Mouse (Mus musculus) cerebellum, postnatal 14 days (tissue): ENCODE data around the gene Fgr.

Experiments used
- DNase-seq, 2 experiments: peaks; one replicate each; pipeline ENCODE4 v3.0.0; 2021; ENCODE audit warnings: mixed read lengths in 2 of 2

Fgr gene

DNA sequence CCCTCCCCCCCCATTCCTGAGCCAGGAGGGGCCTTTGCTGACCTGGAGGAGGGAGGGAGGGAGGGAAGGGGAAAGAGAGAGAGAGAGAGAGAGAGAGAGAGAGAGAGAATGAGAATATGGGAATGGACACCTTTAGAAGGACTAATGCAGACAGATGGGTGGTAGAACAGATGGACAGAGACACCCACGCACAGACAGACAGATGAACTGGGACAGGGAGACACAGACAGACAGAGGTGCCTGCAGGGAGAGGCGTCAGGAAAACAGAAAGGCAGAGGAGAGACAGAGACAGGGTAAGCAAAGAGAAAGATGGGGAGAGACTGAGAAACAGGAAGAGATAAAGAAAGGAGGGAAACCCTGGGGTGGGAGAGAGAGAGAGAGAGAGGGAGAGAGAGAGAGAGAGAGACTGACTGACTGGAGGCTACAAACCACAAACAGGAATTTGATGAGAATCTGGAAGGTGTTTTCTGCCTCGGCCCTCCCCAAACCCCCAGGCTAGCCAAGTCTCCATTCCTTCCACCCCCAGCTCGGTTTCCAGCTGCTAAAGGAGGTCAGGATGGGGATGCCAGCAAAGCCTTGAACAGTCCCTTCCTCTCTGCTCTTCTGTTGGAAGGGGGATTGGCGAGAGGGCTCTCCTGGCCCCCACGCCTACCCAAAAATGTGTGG is 43.8 kb downstream of the Fgr start:
- DNase-seq = no peak

DNA sequence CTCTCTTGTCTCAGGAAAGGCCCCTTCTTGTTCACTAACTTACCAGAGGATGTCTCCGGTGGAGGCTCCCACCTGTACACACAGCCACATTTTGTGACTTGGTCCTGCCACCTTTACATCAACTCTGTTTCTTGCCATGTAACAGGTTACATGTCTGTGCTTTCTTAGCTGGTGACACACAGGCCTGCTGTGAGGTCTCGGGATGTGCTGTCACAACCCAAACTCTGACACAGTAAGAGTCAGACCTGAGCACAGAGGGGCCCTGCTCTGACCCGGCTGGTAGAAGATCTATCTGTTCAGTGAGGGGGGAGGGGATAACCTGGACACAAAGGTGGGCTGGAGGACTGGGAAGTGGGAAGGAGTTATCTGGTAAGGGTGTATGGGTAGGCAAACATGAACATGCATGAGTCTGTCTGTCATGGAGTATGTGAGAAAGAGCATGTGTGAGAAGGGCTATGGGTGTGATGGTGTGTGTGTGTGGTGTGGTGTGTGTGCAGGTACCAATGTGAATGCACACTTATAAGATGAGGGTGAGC is 44.4 kb downstream of the Fgr start:
- DNase-seq = no peak

DNA sequence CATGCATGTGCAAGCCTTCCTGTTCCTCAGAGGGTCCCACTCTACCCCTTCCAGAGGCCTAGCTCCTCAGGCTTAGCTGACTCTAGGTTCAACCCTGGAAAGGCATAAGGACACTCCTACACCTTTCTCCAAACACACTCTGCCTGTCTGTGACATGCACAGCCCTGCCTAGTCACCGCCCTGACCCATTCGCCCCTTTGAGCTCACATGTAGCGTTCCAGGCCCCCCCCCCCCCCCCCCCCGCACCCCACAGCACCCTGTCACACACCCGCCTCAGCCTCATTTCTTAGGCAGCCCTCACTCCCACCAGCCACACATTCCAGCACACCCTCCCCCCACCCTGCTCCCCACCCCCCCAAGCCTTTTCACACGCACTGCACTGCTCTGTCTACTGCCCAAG is 46.8 kb downstream of the Fgr start:
- no peak for DNase-seq

DNA sequence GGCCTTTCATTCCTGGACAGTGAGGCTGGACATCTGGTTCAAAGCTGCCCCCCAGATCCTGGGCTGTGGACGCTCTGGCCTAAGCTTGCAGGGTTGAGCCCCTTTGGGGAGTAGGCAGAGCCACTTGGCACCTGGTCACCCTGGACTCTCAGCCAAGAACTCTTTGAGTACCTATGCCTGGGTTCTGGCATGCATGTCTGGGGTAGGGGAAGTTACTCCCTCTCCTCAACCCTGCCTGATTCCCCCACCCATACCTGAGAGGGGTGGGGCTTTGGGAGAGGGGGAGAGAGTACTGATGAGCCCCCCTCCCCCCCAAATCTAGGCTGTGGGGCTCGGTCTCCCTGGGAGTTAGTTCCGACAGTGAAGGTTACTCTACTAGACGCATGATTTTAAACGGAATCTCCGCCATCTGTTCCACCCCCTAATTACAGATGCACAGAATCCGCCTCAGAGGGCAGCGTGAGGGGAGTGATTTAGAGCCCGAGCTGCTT is 47.3 kb downstream of the Fgr start:
- peak; percentile 61 to 71 for DNase-seq

DNA sequence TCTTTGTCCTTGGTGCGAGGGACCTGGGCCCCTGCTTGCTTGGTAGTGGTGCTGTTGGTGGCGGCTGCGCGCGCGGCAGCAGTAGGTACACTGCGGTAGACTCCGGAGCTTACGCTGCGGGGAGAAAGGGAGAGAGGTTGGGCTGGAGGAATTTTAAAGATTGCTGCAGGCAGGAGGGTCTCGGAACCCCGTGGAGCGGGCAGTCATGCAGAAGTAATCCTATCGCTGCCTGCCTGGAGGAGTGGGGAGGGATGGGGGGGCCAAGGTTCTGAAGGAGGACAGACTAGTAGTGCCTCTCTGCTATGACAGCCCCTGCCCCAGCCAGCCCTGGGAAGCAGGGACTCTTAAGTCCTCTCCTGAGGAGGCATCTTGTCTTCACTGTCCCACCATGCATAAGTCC is 48.3 kb downstream of the Fgr start:
- DNase-seq = peak; percentile 60 to 61

DNA sequence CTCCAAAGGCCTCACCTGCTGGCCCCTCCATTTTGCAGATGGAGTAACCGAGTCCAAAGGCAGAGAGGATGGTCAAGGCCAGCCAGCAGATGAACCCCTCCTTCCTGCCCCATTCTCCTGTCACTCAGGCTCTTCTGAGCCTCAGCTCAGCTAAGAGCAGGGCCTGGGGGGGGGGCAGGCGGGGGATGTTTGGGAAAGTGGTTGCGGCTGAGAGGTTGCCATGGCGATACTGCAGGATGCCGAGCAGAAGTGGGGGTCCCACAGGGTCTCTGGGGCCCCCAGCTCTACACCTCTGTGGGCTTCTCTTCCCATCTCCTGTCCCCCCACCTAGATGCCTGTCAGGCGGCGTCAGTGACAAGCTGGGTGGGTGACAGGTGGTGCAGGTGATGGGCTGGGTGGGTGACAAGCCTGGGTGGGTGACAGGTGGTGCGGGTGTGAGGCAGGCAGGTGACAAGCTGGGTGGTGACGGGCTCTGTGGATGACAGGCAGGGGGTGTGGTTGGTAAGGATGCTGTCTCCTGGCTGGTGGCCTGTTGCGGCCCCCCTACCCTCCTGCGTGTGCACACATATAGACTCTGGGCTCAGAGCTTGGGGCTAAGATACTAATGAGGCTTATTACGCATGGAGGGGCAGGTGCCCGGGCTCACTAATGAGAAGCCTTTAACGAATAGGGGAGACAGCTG is 49.2 kb downstream of the Fgr start:
- DNase-seq = peak in 1 of 2 experiments; percentile 55

DNA sequence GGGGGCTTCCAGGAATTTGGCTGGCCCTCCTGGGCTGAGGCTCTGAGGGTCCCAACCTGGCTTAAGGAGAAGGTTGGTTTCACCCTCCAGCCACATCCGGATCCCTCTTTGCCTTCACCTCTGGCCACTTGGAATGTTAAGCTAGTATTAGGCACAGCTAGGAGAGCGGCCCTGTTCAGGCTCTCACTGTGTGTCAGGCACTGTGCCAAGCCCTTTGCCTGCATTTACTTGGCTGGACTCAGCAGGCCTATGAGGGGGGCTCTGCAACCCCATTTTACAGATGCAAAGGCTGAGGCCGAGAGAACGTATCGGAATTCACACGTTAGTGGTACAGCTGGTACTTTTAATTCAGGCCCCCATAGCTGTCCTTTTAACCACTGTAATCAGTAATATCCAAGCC is 49.7 kb downstream of the Fgr start:
- peak in 1 of 2 experiments; percentile 63 for DNase-seq

DNA sequence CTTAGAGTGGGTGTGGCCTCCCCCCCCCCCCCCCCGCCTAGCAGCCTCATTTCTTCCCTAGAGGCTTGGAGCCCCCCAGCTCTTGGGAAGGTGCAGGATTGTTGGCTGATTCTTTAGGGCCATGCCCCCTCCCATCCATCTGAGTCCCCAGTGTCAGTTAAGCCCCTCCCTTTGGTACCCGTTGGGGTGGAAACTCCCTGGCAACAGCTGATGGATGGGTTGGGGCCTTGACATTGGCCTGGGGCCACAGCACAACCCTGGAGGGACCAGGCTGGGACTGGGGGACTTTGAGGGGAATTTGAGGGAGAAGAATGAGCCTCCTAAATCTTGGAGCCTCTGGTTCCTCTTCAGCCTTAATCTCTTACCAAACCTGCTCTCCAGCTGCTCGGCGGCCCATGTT is 50.5 kb downstream of the Fgr start:
- DNase-seq = peak in 1 of 2 experiments; percentile 29

DNA sequence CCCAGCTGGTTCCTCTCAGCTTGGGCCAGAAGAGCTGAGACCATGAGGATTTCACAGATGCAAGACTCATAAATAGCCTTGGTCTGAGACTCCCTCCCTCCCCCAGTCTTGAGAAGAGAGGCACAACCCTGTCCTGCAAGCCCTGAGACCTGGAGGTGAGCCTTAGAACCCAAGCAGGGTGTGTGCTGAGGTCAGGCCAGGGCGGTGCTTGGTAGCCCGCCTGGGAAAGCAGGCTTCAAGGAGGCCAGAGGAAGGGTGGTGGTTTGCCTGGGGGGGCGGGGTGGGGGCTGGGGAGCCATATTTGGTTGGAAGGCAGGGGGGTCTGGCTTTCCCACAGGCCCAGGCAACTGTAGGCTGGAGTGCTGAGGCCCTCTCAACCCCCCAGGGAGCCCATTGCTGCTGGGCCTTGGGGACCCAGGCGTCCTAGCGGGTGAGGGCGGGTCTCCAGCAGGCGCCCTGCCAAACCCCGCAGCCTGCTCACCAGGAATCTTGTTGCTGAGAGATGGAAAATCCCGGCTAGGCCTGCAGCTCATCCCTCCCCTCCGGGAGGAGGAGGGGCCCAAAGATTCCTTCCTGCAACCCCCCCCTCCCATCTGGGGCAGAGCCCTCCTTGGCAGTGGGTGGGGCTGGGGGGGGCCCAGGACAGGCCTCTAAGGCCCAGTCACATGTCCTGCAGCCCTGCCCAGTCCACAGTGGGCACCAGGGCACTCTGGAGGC is 51.2 kb downstream of the Fgr start:
- DNase-seq = peak; percentile 36 to 52

DNA sequence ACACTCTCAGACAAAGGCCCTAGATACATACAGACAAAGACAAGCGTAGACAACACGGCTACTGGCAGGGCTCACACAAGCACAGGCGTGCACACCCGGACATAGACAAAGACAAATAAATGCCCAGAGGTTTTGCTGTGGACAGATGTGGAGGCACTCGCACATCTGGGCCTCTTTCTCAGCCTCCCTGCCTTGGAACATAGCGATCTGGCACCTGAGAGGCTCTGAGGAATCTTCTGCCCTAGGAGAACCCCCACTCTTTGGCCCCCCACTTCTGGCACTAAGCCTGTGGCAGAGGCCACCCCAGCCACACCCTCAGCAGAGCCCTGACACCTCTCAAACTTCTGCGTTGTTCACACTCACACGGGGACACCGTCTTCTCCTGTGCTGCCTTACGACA is 52.4 kb downstream of the Fgr start:
- no peak for DNase-seq

DNA sequence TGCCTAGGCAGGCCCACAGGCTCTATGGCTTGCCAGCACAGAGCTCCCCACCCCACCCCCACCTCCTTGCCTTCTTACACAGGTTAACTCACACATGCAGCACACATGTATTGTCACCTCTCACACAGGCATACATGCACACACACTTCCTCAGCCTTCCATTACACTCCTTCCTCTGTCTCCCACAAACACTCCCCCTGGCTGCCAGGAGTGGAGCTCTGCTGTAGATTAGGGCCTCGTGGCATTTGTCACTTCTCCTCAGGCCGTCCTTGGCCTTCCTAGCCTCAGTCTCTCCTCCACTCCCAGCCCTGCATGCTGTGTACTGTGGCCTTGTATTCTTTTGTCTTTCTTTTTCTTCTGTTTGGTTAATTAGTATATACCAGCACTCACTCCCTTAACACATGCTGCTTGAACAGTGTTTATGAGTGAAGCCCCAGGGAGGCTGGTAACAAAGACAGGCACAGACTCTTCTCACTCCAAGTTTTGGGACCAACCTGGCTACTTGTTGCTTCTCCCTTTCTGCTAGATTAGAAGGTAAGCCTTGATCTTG is 53.0 kb downstream of the Fgr start:
- no peak for DNase-seq

DNA sequence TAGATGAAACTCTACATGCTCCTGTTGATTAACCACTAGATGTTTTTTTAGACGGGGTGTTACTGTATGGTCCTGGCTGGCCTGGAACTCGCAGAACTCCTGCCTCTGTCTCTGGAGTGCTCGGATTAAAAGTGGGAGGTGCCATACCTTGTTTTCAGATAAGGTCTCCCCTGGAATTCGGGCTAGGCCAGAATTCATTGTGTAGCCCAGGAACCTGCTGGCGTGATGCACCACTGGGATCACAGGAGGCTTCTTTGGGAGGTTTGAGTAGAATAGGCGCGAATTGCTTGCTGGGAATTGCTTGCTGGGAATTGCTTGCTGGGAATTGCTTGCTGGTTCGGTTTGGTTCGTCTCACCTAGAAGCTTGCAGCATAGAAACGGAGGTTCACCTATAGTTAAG is 53.8 kb downstream of the Fgr start:
- DNase-seq = no peak

DNA sequence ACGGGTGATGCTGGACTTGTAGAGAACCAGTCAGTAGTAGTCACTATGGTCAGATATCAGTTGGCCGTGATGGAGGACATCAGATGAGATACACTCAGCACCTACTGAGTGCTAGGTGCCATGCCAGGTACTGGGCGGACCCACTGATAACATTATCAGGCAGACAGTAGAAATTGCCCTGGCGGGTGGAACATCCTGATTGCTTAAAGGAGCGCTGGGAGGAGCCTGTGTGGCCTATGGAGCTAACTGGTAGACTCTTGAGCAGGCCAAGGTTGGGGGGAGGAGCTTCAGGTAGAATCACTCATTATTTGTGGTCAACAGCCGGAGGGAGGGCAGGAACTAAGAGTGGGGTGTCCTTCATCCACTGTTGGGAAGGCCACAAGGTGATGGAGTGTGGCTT is 54.3 kb downstream of the Fgr start:
- DNase-seq = no peak

DNA sequence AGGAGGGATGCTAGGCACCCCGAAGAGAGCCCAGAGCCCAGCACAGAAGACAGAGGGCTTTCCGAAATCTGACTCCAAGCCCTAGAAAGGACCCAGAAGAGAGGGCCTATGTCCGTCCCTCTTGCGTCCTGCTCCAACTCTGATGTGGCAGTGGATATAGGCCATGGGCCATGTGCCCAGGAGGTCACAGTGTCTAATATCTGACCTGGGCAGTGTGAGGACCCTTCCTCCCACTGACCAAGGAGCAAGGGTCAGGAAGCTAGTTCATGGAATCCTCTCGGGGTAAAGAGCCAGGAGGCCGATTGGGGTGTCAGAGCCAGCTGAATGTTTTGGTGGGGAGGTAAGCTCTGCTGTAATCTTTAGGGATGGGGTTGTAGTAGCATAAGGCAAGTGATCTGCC is 55.0 kb downstream of the Fgr start:
- no peak for DNase-seq

DNA sequence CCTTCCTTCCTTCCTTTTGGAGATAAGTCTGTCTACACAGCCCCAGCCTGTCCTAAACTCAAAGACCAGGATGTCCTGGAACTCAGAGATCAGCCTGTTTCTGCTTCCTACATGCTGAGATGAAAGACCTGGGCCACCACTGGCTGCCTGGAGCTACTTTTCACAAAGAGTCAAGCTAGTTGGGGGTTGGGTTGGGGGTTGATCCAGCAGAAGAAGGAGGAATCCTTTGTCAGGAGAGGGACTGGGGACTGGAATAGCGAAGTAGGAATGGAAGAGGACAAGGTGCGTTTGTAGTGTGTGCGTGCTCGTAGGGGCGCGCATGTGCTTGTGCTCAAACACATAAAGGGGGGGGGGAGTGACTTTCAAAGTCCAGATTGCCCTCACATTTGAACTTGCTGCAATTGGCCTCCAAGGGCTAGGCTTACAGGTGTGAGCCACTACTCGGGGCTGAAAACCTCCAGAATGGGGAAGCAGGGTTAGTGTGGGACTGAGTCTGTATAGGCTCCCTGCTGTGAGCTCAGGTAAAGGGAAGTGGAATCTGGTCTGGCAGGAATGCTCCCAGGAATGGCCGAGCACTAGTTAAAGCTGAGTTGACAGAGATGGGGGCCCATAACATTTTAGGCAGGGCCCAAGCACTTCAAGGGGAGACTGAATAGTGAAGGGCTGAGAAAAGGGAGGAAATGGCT is 58.7 kb downstream of the Fgr start:
- no peak for DNase-seq

DNA sequence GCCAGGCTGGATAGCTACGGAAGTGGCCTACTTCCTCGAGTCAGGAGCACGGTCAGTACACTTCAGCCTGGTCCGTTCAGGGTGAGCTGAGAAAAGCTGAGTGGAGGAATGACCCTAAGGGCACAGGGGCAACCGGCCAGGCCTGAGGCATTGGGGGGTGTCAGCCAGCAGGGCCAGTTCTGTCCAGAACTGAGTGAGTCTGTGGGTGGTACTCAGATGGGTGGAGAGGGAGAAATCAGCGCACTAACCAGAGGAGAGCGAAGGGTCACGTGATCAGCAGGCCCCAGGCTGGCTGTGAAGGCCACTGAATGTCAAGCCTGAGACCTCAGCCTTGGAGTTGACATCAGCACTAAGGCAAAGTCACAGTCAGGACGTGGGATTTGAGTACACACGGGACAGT is 60.6 kb downstream of the Fgr start:
- no peak for DNase-seq

DNA sequence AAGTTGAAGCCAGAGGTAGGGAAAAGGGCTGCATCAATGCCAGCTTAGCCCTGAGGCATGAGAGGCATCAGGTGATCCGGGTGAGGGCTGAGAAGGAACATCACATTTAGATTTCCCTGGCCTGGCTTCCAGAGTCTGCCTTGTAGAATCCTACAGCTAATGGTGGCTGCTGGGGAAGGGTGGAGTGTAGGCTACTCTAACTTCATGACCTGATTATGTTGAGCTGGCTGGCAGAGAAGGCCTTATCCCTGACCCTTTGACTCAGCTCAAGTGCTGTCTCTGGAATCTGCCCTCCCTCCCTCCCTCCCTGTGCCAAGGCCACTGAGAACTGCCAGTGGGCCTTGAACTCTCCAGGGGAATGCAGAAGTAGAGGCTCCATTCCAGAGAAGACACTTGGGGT is 61.6 kb downstream of the Fgr start:
- DNase-seq = no peak

DNA sequence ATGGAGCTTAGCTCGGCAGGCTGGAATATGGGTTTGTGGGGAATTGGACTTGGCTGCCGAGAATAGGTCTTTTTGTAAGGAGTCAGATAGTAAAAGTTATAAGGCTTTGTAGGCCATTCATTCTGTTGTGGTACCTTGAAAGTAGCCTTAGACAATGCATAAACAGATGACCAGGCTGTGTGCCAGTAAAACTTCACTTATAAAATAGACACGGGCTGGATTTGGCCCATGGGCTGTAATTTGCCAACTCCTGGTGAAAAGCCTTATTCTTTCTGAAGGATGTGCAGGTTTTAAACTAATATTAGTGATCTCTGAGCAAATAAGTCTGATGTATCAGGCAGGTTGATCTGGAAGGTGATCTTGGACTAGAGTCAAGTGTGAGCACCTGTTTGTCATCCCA is 62.1 kb downstream of the Fgr start:
- DNase-seq = no peak

DNA sequence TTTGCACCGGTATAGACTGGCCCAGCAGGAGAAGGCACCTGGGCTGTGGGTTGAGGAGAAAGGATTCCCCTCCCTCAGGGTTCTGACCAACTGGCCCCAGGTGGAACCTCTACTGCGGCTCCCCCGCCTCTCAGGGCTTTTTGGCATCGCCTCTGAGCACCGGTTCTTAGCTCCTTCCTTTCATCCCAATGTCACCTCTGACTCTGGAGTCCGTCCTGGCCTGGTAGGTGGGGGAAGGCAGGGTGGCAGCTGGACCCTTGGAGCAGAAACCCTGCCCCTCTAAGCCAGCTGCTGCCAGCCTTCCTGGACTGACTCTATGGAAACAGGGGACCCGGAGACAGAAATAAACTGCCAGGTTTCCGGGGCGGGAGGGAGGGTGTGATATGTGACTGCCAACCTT is 63.4 kb downstream of the Fgr start:
- DNase-seq = no peak

DNA sequence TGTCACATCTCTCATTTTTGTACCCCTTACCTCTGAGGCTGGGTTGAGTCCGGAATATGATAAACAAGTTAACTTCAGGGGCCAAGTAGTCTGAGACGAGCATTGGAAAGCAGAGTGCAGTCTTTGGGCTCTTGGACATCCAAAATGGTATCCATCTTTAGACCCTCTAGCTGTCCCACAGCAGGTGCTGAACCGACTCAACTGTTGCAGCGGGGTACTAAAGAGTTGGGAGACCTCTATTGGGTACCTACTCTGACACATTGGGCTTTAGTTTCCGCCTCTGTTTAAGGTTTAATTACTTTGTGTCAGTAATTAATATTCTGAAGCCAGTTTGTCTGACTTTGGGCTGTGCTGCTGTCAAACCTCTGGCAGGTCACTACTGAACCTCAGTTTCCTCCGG is 63.9 kb downstream of the Fgr start:
- DNase-seq = no peak

DNA sequence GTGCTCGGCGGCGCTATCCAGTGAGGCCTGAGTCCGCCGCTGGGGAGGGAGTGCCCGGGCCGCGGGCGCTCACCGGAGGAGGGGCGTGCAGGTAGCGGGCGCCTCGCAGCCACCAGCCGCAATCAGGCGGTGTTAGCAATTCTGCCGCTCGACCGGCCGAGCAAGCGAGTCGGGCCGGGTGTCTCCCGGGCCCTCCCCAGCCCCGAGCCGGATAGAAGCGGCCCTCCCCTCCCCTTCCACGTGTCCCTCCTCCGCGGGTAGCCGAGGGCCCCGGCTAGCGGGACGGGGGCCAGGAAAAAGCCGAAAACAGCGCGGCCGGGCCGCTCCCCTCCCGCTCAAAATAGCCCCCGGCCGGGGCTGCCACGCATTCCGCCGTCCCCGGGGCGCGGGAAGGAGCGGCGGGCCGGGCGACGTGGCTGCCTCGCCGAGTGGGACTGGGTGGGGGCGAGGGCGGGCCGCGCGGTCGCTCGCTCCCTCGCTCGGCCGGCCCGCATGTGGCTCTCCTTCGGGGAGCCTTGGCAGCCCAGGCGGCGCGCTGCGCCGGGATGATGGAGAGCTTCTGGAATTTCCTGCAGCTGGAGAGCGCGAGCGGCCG is 64.7 kb downstream of the Fgr start:
- DNase-seq = no peak

DNA sequence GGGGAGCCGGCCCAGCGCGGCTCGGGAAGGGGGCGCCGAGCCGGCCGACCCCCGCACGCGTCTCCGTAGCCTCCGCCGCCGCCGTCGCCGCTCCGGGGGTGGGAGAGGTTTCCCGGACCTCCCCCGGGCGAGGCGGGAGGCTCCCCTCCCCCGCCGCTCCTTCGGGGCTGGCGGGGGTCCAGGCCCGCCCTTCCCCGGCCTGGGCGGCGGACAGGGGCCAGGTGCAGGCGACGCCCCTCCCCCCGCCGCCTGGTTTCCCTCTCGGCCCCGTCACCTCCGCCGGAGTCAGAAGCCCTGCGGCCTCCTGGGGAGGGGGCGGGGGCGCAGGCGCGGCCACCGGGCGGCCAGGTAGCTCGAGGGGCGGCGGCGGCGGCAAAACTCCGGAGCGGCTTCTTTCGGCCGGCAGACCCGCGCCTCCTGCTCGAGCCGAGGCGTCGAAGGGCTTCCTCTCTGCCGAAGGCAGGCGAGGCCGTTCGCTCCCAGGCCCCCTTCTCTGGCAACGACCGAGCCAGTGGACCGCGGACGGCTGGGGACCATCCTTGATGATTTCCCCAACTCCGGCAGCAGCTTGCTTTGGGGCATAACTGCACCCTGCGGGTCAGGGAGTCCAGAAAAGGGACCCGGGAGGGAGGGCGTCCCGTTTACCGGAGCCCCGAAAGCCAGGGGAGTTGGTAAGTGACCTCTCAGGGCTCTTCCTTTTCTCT is 65.4 kb downstream of the Fgr start:
- peak in 1 of 2 experiments; percentile 56 for DNase-seq
